Mouse (Mus musculus) Muller cell, postnatal 12 days (primary cell): ENCODE measurements at regions not wholly inside any gene's neighbourhood (a gene's known extent, or its start where the extent isn't known, plus 50 kb on each side); places are given as distances from the start of the nearest gene placed in this dataset.
"Not testable (repeated sequence)": the region's sequence is repeated elsewhere in the genome, so short reads cannot be mapped to it uniquely, and the experiment has no call there.

Source experiments
- DNase-seq: peaks from one replicate; pipeline ENCODE4 v3.0.0-alpha.2; 2015; ENCODE audit errors: inconsistent ontology term

DNA sequence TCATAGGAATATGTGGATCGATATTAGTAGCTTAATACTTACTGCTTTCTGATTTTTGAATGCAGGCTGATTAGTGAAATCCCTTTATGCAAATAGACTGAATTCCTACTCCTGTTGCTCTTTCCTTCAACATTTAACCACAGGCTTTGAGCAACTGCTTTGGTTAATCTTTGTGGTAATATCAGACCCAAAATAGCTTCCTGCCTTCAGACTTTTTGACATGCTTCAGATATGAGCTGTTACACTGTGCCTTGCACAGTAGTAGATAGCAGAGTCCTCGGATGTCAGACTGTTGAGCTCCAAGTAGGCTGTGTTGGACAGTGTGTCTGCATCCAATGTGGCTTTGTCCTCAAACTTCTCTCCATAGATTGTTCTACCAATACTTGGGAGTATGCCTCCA is 1020.6 kb downstream of the Adam6a start:
- no peak for DNase-seq

DNA sequence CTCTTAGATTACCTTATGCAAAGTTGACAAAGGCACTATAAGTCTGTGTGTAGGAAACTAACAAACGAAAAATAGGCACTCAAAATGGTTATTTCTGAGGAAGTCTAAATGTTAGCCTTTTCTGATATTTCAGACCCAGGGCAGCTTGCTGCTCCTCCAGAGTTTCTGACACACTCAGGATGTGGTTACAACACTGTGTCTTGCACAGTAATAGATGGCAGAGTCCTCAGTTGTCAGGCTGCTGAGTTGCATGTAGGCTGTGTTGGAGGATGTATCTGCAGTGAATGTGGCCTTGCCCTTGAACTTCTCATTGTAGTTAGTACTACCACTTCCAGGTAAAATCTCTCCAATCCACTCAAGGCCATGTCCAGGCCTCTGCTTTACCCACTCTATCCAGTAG is 1039.7 kb downstream of the Adam6a start:
- no peak for DNase-seq

DNA sequence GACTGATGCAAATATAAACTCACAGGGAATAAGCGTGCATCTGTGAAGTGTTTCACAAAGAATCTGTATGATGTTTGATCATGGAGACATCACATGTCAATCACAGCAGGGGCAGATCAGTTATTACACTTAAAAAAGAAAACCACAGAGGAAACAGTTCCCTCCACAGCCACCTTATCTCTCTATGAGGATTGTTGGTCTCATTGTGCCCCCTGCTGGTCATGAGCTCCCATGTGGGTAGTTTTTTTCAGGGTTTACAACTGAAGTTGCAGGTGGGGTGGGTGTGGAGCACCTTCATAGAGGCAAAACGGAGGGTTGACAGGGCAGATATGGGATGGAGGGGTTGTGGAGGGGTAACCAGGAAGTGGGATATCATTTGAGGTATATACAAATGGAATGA is 1043.5 kb downstream of the Adam6a start:
- no peak for DNase-seq

DNA sequence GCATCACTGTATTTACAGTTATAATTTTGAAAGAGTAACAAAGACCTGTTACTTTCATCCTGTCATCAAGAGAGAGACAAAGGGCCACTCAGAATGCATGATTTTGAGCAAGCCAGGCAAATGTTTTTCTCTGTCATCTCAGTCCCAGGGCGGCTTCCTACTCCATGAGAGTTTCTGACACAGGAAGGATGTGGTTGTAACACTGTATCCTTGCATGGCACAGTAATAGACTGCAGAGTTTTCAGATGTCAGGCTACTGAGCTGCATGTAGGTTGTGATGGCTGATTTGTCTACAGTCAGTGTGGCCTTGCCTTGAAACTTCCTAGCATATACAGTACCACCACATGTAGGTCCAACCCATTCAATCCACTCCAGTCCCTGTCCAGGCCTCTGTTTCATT is 1054.0 kb downstream of the Adam6a start:
- no peak for DNase-seq

DNA sequence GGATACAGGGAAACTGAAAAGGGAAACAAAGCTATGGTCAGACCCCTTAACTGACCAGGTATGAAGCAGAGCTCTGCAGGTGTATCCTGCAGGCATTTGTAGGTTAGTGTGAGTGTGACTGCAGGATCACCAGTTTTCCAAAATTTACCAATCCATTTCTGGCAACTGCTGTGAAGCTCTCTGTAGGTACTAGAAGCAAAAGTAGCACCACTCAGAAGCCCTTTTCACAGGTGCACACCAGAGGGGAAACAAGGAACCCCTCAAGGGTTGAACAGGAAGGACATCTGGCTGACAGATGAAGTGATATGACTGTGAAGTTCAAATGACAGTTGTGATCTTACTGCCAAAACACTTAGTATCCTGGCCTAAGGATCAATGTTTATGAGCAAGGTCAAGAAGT is 1065.5 kb downstream of the Adam6a start:
- DNase-seq = no peak

DNA sequence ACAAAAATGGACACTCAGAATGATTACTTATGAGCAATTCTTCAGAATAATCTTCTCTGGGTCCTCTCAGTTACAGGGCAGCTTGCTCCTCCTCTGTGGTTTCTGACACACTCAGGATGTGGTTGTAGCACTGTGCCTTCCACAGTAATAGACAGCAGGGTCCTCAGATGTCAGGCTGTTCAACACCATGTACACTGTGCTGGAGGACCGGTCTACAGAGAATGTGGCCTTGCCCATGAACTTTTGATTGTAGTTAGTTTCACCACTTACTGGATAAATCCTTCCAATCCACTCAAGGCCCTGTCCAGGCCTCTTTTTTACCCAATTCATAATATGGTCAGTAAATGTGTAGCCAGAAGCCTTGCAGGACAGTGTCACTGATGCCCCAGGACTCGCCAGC is 1068.4 kb downstream of the Adam6a start:
- DNase-seq = no peak

DNA sequence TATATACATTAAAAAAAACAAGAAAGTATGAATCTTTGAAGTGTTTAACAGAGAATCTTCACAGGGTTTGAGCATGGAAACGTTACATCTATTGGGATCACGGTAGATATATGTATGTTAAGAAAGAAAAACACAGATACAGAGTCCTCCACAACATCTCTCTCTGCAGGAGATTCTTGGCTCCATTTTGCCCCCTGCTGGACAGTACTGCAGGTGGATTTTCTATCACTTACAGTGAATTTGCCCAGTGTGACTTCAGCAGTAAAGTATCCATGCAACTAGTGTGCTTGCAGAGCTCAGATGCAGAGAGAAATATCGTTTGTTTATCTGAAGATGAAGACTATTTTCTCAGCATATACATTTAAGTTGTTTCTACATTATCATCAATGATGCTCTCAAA is 1071.5 kb downstream of the Adam6a start:
- no peak for DNase-seq

DNA sequence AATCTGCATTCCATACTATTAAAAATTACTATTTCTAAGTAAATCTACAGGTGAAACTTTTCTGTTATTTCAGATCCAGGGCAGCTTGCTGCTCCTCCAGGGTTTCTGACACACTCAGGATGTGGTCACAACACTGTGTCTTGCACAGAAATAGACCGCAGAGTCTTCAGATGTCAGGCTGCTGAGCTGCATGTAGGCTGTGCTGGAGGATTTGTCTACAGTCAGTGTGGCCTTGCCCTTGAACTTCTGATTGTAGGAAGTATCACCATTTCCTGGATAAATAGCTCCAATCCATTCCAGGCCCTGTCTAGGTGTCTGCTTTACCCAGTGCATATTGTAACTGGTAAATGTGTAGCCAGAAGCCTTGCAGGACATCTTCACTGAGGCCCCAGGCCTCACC is 1072.0 kb downstream of the Adam6a start:
- no peak for DNase-seq

DNA sequence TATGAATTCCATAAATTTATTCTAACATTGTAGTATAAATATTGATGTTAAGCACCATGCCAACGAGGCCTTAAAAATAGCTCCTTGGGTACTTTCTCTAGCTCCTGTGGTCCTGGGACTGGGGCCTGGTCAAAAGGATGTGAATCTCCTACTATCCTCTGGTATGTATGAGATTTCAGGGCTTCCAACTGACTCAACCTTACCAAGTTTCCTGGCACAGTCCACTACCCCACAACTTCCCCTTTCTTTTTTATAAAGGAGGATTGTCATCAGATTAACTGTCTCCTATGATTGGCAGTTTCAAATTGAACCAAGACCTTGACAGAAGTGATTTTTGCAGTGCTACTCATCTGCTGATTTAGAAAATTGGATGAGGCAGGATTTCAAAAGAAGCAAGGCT is 1097.4 kb downstream of the Adam6a start:
- no peak for DNase-seq

DNA sequence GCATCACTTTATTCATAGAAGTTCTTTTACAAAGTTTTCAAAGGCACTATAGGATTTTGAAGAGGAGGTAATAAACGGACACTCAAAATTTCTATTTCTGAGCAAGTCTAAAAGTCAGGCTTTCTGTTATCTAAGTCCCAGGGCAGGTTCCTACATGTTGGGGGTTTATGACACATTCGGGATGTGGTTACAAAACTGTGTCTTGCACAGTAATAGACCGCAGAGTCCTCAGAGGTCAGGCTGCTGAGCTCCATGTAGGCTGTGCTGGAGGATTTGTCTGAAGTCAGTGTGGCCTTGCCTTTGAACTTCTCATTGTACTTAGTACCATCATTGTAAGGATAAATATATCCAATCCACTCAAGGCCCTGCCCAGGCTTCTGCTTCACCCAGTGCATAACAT is 1102.7 kb downstream of the Adam6a start:
- no peak for DNase-seq

DNA sequence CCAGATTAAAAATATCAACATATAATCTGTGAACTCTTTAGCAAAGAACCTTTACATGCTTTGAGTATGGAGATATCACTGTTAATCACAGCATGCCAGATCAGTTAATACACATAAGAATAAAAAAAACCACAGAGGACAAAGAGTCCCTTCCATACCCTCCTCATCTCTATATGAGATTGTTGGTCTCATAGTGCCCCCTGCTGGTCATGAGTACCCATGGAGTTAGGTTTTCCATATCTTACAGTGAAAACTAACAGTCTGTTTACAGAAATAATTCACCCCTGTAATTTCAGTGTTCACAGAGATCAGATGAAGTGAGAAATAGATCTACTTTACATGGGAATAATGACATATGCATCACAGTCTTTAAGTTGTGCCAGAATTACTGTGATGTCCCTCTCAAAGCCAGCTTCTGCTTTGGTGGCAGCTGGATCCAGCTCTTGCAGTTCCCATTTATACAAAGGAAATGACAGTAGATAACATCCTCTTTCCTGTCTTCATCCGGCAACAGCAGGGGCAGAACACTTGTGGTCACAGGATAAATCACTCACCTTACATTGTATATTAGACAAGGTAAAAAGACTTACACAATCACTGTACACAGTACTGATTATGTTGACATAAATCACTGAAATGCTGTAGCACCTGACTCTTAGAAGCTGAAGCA is 1106.9 kb downstream of the Adam6a start:
- DNase-seq = not testable (repeated sequence)

DNA sequence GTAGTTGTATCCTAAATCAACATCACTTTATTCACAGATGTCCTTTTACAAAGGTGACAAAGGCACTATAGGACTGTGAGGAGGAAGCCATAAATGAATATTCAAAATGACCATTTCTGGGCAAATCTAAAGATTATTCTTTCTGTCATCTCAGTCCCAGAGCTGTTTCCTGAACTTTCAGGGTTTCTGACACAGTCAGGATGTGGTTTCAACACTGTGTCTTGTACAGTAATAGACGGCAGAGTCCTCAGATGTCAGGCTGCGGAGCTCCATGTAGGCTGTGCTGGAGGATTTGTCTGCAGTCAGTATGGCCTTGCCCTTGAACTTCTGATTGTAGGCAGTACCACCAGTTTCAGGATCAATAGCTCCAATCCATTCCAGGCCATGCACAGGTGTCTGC is 1113.4 kb downstream of the Adam6a start:
- DNase-seq = not testable (repeated sequence)
